Mouse (Mus musculus): ENCODE data around the gene Nicn1. TPM values are rescaled to one million over a fixed set of nuclear protein-coding genes. Genes with fewer than 3 reads are reported as not detected.

The Nicn1 gene
- total and polyA plus RNA-seq, 3 experiments = 17.5 to 24.9 (median 18.8) TPM

DNA sequence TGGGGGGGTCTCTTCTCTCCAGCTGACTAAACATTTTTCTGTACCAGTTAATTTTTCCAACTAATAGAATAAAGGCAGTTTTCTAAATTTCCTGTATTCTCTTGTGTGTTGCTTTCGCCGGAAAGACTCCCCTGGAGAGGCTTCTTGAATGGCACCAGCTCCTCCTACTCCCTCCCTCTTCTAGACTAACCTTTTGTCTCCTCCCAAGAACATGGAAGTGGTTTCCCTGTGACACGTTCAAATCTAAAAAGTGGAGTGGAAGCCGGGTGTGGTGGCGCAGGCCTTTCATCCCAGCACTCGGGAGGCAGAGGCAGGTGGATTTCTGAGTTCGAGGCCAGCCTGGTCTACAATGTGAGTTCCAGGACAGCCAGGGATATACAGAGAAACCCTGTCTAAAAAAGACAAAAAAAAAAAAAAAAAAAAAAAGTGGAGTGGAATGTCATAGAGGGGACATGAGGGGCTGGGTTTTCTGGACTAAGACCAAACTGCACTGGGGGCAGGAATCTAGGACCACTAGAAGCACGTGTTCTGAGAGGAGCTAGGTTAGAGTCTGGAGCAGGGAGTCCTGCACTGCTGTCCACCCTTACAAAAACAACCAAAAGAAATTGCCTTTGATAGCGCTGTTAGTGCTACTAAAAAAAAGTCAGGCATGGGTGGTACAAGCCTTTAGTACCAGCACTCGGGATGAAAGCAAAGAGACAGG lies 47.8 kb downstream of the Nicn1 start:
- DNase-seq = no peak

GRCm38 (mm10) chr9:108338551-108338885 lies 48.3 kb downstream of the Nicn1 start:
- no peak for DNase-seq

DNA sequence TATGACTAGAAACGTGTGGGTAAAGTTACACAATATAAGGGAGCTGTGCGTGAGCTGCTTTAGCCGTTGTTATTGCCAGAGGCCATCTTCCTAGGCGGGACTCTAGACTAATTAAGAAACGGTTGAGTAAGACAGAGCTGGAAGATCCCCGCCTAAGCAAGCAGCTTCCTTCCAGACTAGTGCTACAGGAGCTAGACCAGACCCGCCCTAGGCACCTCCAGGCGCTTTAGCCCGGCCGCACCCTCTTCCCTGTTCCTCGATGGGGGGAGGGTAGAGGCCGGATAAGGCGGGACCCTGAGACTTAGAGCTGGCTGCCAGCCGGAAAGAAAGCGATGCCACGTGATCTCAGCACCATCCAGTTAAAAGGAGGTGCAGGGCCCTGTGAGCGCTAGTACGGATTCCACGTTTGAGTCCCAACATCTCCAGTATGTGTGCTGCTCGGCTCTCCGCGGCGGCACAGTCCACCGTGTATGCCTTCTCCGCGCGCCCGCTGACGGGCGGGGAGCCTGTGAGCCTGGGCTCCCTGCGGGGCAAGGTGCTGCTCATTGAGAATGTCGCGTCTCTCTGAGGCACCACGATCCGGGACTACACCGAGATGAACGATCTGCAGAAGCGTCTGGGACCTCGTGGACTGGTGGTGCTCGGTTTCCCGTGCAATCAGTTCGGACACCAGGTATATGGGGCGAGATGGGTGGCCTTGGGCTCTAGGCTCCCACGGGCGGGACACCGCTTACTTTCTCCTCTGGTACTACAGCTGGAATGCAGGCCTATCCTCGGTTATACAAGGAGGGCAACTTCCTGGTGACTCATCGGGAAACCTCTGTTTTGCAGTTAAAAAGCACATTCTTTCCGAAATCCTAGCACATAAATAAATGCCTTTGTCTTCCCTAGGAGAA lies 48.9 kb downstream of the Nicn1 start, which contains the start of gene Gpx1:
Gpx1 (plus strand) TSS at position 18 of the 896 bp plus-strand sequence.
- DNase-seq = peak; percentile 96

DNA sequence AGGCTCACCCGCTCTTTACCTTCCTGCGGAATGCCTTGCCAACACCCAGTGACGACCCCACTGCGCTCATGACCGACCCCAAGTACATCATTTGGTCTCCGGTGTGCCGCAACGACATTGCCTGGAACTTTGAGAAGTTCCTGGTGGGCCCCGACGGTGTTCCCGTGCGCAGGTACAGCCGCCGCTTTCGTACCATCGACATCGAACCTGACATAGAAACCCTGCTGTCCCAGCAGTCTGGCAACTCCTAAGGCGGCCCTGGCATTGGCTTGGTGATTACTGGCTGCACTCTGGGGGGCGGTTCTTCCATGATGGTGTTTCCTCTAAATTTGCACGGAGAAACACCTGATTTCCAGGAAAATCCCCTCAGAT lies 49.6 kb downstream of the Nicn1 start:
- peak; percentile 58 for DNase-seq

GRCm38 (mm10) chr9:108340258-108341138 lies 50.3 kb downstream of the Nicn1 start:
- DNase-seq = peak; percentile 73

DNA sequence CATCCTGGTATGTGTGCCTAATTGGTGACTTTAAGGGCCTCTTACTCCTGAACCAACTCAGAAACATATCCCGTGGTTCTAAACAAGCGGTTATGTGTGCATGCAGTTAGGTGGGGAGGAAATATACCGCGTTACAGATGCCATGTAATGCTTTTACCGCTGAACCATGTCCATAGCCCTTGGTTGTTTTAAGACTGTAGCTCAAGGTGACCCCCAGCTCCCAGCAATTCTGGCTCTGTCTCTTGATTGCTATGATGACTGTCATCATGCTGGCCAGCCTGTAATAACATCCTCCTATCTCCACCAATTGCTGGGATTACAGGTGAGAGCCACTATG lies 50.9 kb downstream of the Nicn1 start:
- DNase-seq = no peak

GRCm38 (mm10) chr9:108341801-108342200 lies 51.6 kb downstream of the Nicn1 start:
- DNase-seq = peak; percentile 67

DNA sequence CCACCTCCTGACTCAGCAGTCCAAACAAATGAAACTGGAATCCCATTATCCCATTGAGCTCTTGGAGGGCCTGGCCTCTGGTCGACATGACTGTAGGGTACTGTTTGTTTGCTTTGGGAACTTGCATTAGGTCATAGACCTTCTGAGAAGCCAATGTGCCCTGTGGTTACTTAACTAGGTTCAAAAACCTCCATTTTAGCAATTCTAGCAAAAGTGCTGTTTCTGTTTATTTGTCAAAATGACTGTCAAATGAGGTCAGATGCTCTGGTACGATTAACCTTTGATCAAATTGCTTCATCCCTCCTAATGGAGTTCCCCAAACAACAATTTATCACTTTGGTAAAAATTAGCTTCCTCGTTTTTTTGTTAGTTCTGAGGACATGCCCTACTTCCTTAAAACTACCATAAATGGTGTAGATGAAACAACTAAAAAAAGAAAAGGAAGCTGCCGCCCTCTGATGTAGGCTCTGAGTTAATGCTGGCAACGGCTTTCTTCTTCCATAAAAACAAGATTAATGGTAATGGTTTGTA lies 52.1 kb downstream of the Nicn1 start:
- DNase-seq = peak; percentile 45

DNA sequence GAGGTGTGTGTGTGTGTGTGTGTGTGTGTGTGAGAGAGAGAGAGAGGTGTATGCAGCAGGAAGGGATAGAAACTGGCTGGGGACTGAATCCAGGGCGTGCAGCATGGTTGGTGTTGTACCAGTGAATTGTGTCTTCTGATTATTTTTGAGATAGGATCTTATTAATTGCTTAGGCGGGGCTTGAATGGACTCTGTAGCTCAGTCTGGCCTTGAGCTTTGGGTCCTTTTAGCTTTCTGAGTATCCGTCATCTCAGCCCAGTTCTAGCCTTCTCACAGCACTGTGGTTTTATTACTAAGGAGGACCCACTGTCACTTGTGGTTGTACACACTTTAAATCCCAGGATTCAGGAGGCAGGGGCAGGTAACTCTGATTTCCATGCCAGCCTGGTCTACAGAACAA lies 53.1 kb downstream of the Nicn1 start:
- peak; percentile 56 for DNase-seq

GRCm38 (mm10) chr9:108343835-108344234 lies 53.6 kb downstream of the Nicn1 start:
- no peak for DNase-seq

- DNase-seq = no peak
Measured at GRCm38 (mm10) chr9:108344471-108344870, 54.2 kb downstream of the Nicn1 start.

Other genes starting within 250 kb of the Nicn1 start
- 10 to 100 TPM; 17.8 to 32.4 TPM for gene Gmppb, start 241.2 kb upstream of the Nicn1 start, total RNA-seq (2021)
- 8.6 and 10.7 TPM in 2 replicates for gene Gmppb, start 241.2 kb upstream of the Nicn1 start, polyA plus RNA-seq (2012; rRNA removed)
- gene Amigo3, start 237.3 kb upstream of the Nicn1 start, total RNA-seq (2021) = 1 to 10 TPM; 4.4 to 4.5 TPM
- 6.6 and 9.4 TPM in 2 replicates for gene Amigo3, start 237.3 kb upstream of the Nicn1 start, polyA plus RNA-seq (2012; rRNA removed)
- under 1 TPM; 0.17 to 0.86 TPM for gene Mst1, start 210.0 kb upstream of the Nicn1 start, total RNA-seq (2021)
- gene Mst1, start 210.0 kb upstream of the Nicn1 start, polyA plus RNA-seq (2012; rRNA removed) = 0.23 and 0.44 TPM in 2 replicates
- 10 to 100 TPM; 65.5 to 66.0 TPM for gene Rnf123, start 207.1 kb upstream of the Nicn1 start, total RNA-seq (2021)
- gene Rnf123, start 207.1 kb upstream of the Nicn1 start, polyA plus RNA-seq (2012; rRNA removed) = 88.9 and 93.6 TPM in 2 replicates
- gene Apeh, start 195.8 kb upstream of the Nicn1 start, total RNA-seq (2021) = 10 to 100 TPM; 90.2 to 91.6 TPM
- gene Apeh, start 195.8 kb upstream of the Nicn1 start, polyA plus RNA-seq (2012; rRNA removed) = 96.2 and 121 TPM in 2 replicates
- gene Bsn, start 100.0 kb upstream of the Nicn1 start, total RNA-seq (2021) = 1 to 10 TPM; 5.0 to 5.2 TPM
- 4.1 and 4.3 TPM in 2 replicates for gene Bsn, start 100.0 kb upstream of the Nicn1 start, polyA plus RNA-seq (2012; rRNA removed)
- gene Dag1, start 26.5 kb upstream of the Nicn1 start, total RNA-seq (2021) = 100 to 1,000 TPM; 143 to 148 TPM
- gene Dag1, start 26.5 kb upstream of the Nicn1 start, polyA plus RNA-seq (2012; rRNA removed) = 59.3 and 86.5 TPM in 2 replicates
- 1 to 10 TPM; 3.3 to 5.5 TPM for gene Amt, start 6.4 kb downstream of the Nicn1 start, total RNA-seq (2021)
- gene Amt, start 6.4 kb downstream of the Nicn1 start, polyA plus RNA-seq (2012; rRNA removed) = 2.2 and 2.6 TPM in 2 replicates
- gene Rhoa, start 15.7 kb downstream of the Nicn1 start, total RNA-seq (2021) = 100 to 1,000 TPM; 355 to 363 TPM
- 169 and 187 TPM in 2 replicates for gene Rhoa, start 15.7 kb downstream of the Nicn1 start, polyA plus RNA-seq (2012; rRNA removed)
- 10 to 100 TPM; 31.3 to 56.7 TPM for gene Tcta, start 15.7 kb downstream of the Nicn1 start, total RNA-seq (2021)
- gene Tcta, start 15.7 kb downstream of the Nicn1 start, polyA plus RNA-seq (2012; rRNA removed) = 42.8 and 46.3 TPM in 2 replicates
- gene Gpx1, start 48.5 kb downstream of the Nicn1 start, total RNA-seq (2021) = 100 to 1,000 TPM; 694 to 927 TPM
- 1,573 and 1,924 TPM in 2 replicates for gene Gpx1, start 48.5 kb downstream of the Nicn1 start, polyA plus RNA-seq (2012; rRNA removed)
- gene Usp4, start 57.4 kb downstream of the Nicn1 start, total RNA-seq (2021) = 100 to 1,000 TPM; 100 to 122 TPM
- gene Usp4, start 57.4 kb downstream of the Nicn1 start, polyA plus RNA-seq (2012; rRNA removed) = 47.0 and 52.3 TPM in 2 replicates
- gene 1700102P08Rik, start 102.4 kb downstream of the Nicn1 start, total RNA-seq (2021) = 1 to 10 TPM in 1 of 2 experiments, under 1 TPM in 1; 0.52 to 1.8 TPM
- gene 1700102P08Rik, start 102.4 kb downstream of the Nicn1 start, polyA plus RNA-seq (2012; rRNA removed) = 0.37 and 0.86 TPM in 2 replicates
- gene Ccdc36, start 138.1 kb downstream of the Nicn1 start, total RNA-seq (2021) = not detected
- gene Ccdc36, start 138.1 kb downstream of the Nicn1 start, polyA plus RNA-seq (2012; rRNA removed) = not detected in 2 replicates
- gene BC048562, start 146.1 kb downstream of the Nicn1 start, total RNA-seq (2021) = not detected
- gene BC048562, start 146.1 kb downstream of the Nicn1 start, polyA plus RNA-seq (2012; rRNA removed) = not detected in 2 replicates
- gene Ccdc71, start 170.1 kb downstream of the Nicn1 start, total RNA-seq (2021) = 10 to 100 TPM; 27.8 to 46.5 TPM
- 23.0 and 28.1 TPM in 2 replicates for gene Ccdc71, start 170.1 kb downstream of the Nicn1 start, polyA plus RNA-seq (2012; rRNA removed)
- 10 to 100 TPM; 19.4 to 24.5 TPM for gene Klhdc8b, start 171.2 kb downstream of the Nicn1 start, total RNA-seq (2021)
- 73.1 and 81.9 TPM in 2 replicates for gene Klhdc8b, start 171.2 kb downstream of the Nicn1 start, polyA plus RNA-seq (2012; rRNA removed)
- gene Lamb2, start 189.3 kb downstream of the Nicn1 start, total RNA-seq (2021) = 100 to 1,000 TPM in 1 of 2 experiments, 10 to 100 TPM in 1; 94.0 to 107 TPM
- 136 and 150 TPM in 2 replicates for gene Lamb2, start 189.3 kb downstream of the Nicn1 start, polyA plus RNA-seq (2012; rRNA removed)
- 100 to 1,000 TPM; 172 to 248 TPM for gene Usp19, start 200.2 kb downstream of the Nicn1 start, total RNA-seq (2021)
- gene Usp19, start 200.2 kb downstream of the Nicn1 start, polyA plus RNA-seq (2012; rRNA removed) = 221 and 261 TPM in 2 replicates
- 100 to 1,000 TPM; 186 to 192 TPM for gene Qars, start 217.3 kb downstream of the Nicn1 start, total RNA-seq (2021)
- gene Qars, start 217.3 kb downstream of the Nicn1 start, polyA plus RNA-seq (2012; rRNA removed) = 173 and 186 TPM in 2 replicates
- 100 to 1,000 TPM; 105 to 126 TPM for gene Qrich1, start 226.4 kb downstream of the Nicn1 start, total RNA-seq (2021)
- 119 and 129 TPM in 2 replicates for gene Qrich1, start 226.4 kb downstream of the Nicn1 start, polyA plus RNA-seq (2012; rRNA removed)

Data from adrenal gland, adult 2 months (tissue).